Mouse (Mus musculus) spleen, adult 2 months (tissue): ENCODE results near the gene Slc35a1.

Experiments used
- CTCF ChIP-seq: fragments of 200-500 bp; IDR thresholded peaks from 2 replicates; pipeline ENCODE4 v1.5.1; 2011; ENCODE audit warnings: mild to moderate bottlenecking, inconsistent platforms; ENCODE audit not compliant: insufficient read depth, insufficient read length, insufficient replicate concordance; ENCODE audit errors: extremely low read depth
- POLR2A ChIP-seq: fragments of 200-500 bp; IDR thresholded peaks from 2 replicates; pipeline ENCODE4 v1.6.1; 2011; ENCODE audit warnings: low read depth, low read length, inconsistent platforms

GRCm38 (mm10) chr4:34614630-34615094 is 72.6 kb downstream of the Slc35a1 start, which contains the start of the genes Orc3 and Rars2:
- TF ChIP-seq CTCF: no peak
- TF ChIP-seq POLR2A: peak; percentile 86
